Mouse (Mus musculus) heart, adult 2 months (tissue): ENCODE measurements around the gene Hist1h1e.

Experiments used
- CTCF ChIP-seq: fragments of 200-600 bp; IDR thresholded peaks from 2 replicates; pipeline ENCODE4 v1.8.1; 2022; ENCODE audit warnings: antibody characterized with exemption, mild to moderate bottlenecking, moderate library complexity
- EP300 ChIP-seq: fragments of 200-500 bp; IDR thresholded peaks from 2 replicates; pipeline ENCODE4 v1.6.1; 2011; ENCODE audit warnings: low read depth, low read length, control low read depth; ENCODE audit not compliant: insufficient read depth
- POLR2A ChIP-seq: fragments of 200-500 bp; IDR thresholded peaks from 2 replicates; pipeline ENCODE4 v1.6.1; 2011; ENCODE audit warnings: mild to moderate bottlenecking, low read depth, low read length, control low read depth; ENCODE audit not compliant: insufficient read depth

GRCm38 (mm10) chr13:23620056-23620732, 2.2 kb downstream of the Hist1h1e start:
- no peak for TF ChIP-seq POLR2A
- TF ChIP-seq CTCF: no peak
- TF ChIP-seq EP300: no peak
